Mouse (Mus musculus): ENCODE measurements at regions not wholly inside any gene's neighbourhood (a gene's known extent, or its start where the extent isn't known, plus 50 kb on each side); places are given as distances from the start of the nearest gene placed in this dataset.

GRCm38 (mm10) chr3:121618561-121618960 lies 52.0 kb upstream of the 4930432M17Rik start:
- TF ChIP-seq POLR2A (IDR thresholded peaks at IDR 0.05; ENCODE audit: low read depth, low read length) (no peak), CTCF (conservative IDR thresholded peaks at IDR 0.05; ENCODE audit: insufficient read depth, insufficient read length, low read depth, low read length) (no peak)
- H3K36me3 ChIP-seq (ENCODE audit: control insufficient read depth, insufficient read depth, low read length): no peaks in the 10 kb centered on the region
- H3K4me3 ChIP-seq (ENCODE audit: insufficient read depth, low read depth, low read length): no peak overlapping the region
- 71% methylated on average over 2 of the region's 2 CpGs for WGBS
- no peaks in the 10 kb centered on the region for H3K4me1 ChIP-seq (ENCODE audit: control insufficient read depth, insufficient read depth, low read length)
- no peak for DNase-seq
- no peaks in the 10 kb centered on the region for H3K27me3 ChIP-seq (replicated peaks; ENCODE audit: control insufficient read depth, insufficient read depth, low read length)
- no peak overlapping the region for H3K27ac ChIP-seq (ENCODE audit: insufficient read depth, low read depth, low read length)

DNA sequence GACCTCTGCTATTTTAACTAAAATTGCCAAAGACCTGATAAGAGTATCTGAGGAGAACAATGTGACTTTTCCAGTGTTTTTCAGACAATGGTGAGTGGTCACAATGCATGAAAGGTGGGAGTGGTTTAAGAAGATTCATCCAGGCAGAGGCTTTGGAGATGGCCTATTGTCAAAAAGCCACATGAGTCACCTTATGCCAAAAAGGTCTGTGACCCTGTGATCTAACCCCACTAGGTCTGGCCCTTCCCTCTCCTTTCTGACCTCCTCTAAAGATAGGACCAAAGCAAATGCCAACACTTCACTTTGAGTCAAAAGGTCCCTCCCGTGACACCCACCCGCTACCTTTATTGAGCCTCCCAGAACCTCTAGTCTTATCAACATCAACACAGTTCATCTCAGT lies 52.4 kb upstream of the 4930432M17Rik start:
- TF ChIP-seq POLR2A (IDR thresholded peaks at IDR 0.05; ENCODE audit: low read depth, low read length) (no peak), CTCF (conservative IDR thresholded peaks at IDR 0.05; ENCODE audit: insufficient read depth, insufficient read length, low read depth, low read length) (no peak)
- 97% methylated on average over 2 of the region's 2 CpGs for WGBS

GRCm38 (mm10) chr3:121617351-121617750 lies 53.2 kb upstream of the 4930432M17Rik start:
- no peak for DNase-seq
- Histone ChIP-seq H3K27ac (ENCODE audit: insufficient read depth, low read depth, low read length) (no peak overlapping the region), H3K27me3 (replicated peaks; ENCODE audit: control insufficient read depth, insufficient read depth, low read length) (no peaks in the 10 kb centered on the region), H3K4me1 (ENCODE audit: control insufficient read depth, insufficient read depth, low read length) (no peaks in the 10 kb centered on the region), H3K4me3 (ENCODE audit: insufficient read depth, low read depth, low read length) (no peak overlapping the region), H3K36me3 (ENCODE audit: control insufficient read depth, insufficient read depth, low read length) (no peaks in the 10 kb centered on the region)
- TF ChIP-seq POLR2A (IDR thresholded peaks at IDR 0.05; ENCODE audit: low read depth, low read length) (no peak), CTCF (conservative IDR thresholded peaks at IDR 0.05; ENCODE audit: insufficient read depth, insufficient read length, low read depth, low read length) (no peak)
- 82% methylated on average over 7 of the region's 7 CpGs for WGBS

More for the DNA sequence above, 52.4 kb upstream of the 4930432M17Rik start:
- Histone ChIP-seq H3K27me3 (replicated peaks; ENCODE audit: control insufficient read depth, insufficient read depth, low read length) (no peaks in the 10 kb centered on the region), H3K4me1 (ENCODE audit: control insufficient read depth, insufficient read depth, low read length) (no peaks in the 10 kb centered on the region), H3K4me3 (ENCODE audit: insufficient read depth, low read depth, low read length) (no peak overlapping the region), H3K36me3 (ENCODE audit: control insufficient read depth, insufficient read depth, low read length) (no peaks in the 10 kb centered on the region), H3K27ac (ENCODE audit: insufficient read depth, low read depth, low read length) (no peak overlapping the region)
- DNase-seq: no peak

- no peaks in the 10 kb centered on the region for H3K36me3 ChIP-seq (ENCODE audit: control insufficient read depth, insufficient read depth, low read length)
- DNase-seq: no peak
- H3K4me3 ChIP-seq (ENCODE audit: insufficient read depth, low read depth, low read length): no peak overlapping the region
- 58% methylated on average over 5 of the region's 5 CpGs for WGBS
- TF ChIP-seq POLR2A (IDR thresholded peaks at IDR 0.05; ENCODE audit: low read depth, low read length) (no peak), CTCF (conservative IDR thresholded peaks at IDR 0.05; ENCODE audit: insufficient read depth, insufficient read length, low read depth, low read length) (no peak)
- no peak overlapping the region for H3K27ac ChIP-seq (ENCODE audit: insufficient read depth, low read depth, low read length)
- no peaks in the 10 kb centered on the region for H3K4me1 ChIP-seq (ENCODE audit: control insufficient read depth, insufficient read depth, low read length)
- no peaks in the 10 kb centered on the region for H3K27me3 ChIP-seq (replicated peaks; ENCODE audit: control insufficient read depth, insufficient read depth, low read length)
These were observed 54.5 kb upstream of the 4930432M17Rik start for GRCm38 (mm10) chr3:121616075-121616474.

DNA sequence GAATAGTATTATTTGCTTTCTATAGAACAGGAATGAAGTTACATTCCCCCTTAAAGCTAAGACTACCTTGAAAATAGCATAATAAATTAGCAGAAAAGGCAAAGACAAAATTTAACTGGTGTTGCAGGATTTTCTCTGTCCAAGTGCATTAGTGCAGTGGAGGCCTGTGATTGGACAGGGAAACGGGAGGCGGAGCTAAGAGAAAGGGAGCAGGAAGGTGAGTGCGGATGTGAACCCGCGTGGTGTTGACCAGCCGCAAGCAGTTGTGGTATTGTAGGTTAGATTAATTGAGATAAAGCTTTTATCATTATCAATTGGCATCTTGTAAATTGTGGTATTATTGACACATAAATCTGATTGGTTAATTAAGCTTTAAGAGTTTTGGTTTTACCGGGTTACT lies 55.8 kb upstream of the 4930432M17Rik start:
- H3K4me1 ChIP-seq (ENCODE audit: control insufficient read depth, insufficient read depth, low read length): no peaks in the 10 kb centered on the region
- no peaks in the 10 kb centered on the region for H3K36me3 ChIP-seq (ENCODE audit: control insufficient read depth, insufficient read depth, low read length)
- no peak for DNase-seq
- TF ChIP-seq CTCF (conservative IDR thresholded peaks at IDR 0.05; ENCODE audit: insufficient read depth, insufficient read length, low read depth, low read length): no peak
- TF ChIP-seq POLR2A (IDR thresholded peaks at IDR 0.05; ENCODE audit: low read depth, low read length): no peak
- no peaks in the 10 kb centered on the region for H3K27me3 ChIP-seq (replicated peaks; ENCODE audit: control insufficient read depth, insufficient read depth, low read length)
- 85% methylated on average over 7 of the region's 7 CpGs for WGBS
- no peak overlapping the region for H3K4me3 ChIP-seq (ENCODE audit: insufficient read depth, low read depth, low read length)
- no peak overlapping the region for H3K27ac ChIP-seq (ENCODE audit: insufficient read depth, low read depth, low read length)

DNA sequence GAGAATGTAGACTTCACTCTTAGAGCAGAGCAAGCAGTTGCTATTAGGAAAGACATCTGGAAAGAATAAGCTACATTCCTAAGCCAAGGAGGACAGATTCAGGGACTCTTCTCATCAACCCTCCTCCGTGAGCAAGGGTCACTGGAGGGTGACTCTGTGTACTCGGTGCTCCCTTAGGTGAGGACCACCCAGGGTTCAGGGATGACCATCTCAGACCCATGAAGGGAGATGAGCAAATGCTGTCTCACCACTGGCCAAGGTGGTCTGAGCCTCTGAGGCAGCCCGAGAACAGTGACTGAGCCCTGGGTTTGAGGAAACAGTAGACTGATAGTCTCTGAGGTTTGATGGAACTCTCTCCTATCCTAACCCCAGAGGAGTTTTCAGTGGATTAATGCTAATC lies 57.3 kb upstream of the 4930432M17Rik start:
- WGBS: 83% methylated on average over 3 of the region's 3 CpGs
- DNase-seq: no peak
- H3K36me3 ChIP-seq (ENCODE audit: control insufficient read depth, insufficient read depth, low read length): no peaks in the 10 kb centered on the region
- H3K27ac ChIP-seq (ENCODE audit: insufficient read depth, low read depth, low read length): no peak overlapping the region
- TF ChIP-seq CTCF (conservative IDR thresholded peaks at IDR 0.05; ENCODE audit: insufficient read depth, insufficient read length, low read depth, low read length) (no peak), POLR2A (IDR thresholded peaks at IDR 0.05; ENCODE audit: low read depth, low read length) (no peak)
- H3K4me1 ChIP-seq (ENCODE audit: control insufficient read depth, insufficient read depth, low read length): no peaks in the 10 kb centered on the region
- no peak overlapping the region for H3K4me3 ChIP-seq (ENCODE audit: insufficient read depth, low read depth, low read length)
- no peaks in the 10 kb centered on the region for H3K27me3 ChIP-seq (replicated peaks; ENCODE audit: control insufficient read depth, insufficient read depth, low read length)

GRCm38 (mm10) chr3:121609845-121610244 lies 60.7 kb upstream of the 4930432M17Rik start:
- 69% methylated on average over 7 of the region's 7 CpGs for WGBS
- no peak for DNase-seq
- H3K36me3 ChIP-seq (ENCODE audit: control insufficient read depth, insufficient read depth, low read length): no peaks in the 10 kb centered on the region
- no peaks in the 10 kb centered on the region for H3K4me1 ChIP-seq (ENCODE audit: control insufficient read depth, insufficient read depth, low read length)
- H3K27ac ChIP-seq (ENCODE audit: insufficient read depth, low read depth, low read length): no peak overlapping the region
- TF ChIP-seq CTCF (conservative IDR thresholded peaks at IDR 0.05; ENCODE audit: insufficient read depth, insufficient read length, low read depth, low read length) (no peak), POLR2A (IDR thresholded peaks at IDR 0.05; ENCODE audit: low read depth, low read length) (no peak)
- H3K4me3 ChIP-seq (ENCODE audit: insufficient read depth, low read depth, low read length): no peak overlapping the region
- no peaks in the 10 kb centered on the region for H3K27me3 ChIP-seq (replicated peaks; ENCODE audit: control insufficient read depth, insufficient read depth, low read length)

DNA sequence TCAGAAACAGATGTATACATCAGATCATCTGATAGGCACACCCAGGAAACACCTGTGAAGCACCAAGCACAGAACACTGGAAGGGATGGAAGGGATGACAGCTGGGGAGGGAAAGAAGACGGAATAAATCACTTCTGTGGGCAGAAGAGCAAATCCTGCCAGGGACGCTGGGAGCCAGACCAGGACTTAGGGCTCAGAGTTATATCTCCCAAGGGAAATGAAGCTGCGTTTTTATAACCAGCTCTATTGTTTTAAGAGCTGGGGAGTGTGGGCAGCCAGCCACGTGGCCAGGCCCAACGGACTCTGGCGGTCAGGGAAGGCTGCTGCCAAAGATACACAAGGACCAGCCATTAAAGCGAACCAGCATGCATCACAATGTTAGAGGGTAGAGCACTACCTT lies 61.5 kb upstream of the 4930432M17Rik start:
- DNase-seq: peak; percentile 38
- Histone ChIP-seq H3K27ac (ENCODE audit: insufficient read depth, low read depth, low read length) (no peak overlapping the region), H3K36me3 (ENCODE audit: control insufficient read depth, insufficient read depth, low read length) (no peaks in the 10 kb centered on the region), H3K4me3 (ENCODE audit: insufficient read depth, low read depth, low read length) (no peak overlapping the region), H3K4me1 (ENCODE audit: control insufficient read depth, insufficient read depth, low read length) (no peaks in the 10 kb centered on the region), H3K27me3 (replicated peaks; ENCODE audit: control insufficient read depth, insufficient read depth, low read length) (no peaks in the 10 kb centered on the region)
- WGBS: 43% methylated on average over 7 of the region's 7 CpGs
- TF ChIP-seq CTCF (conservative IDR thresholded peaks at IDR 0.05; ENCODE audit: insufficient read depth, insufficient read length, low read depth, low read length): no peak
- no peak for TF ChIP-seq POLR2A (IDR thresholded peaks at IDR 0.05; ENCODE audit: low read depth, low read length)

Data from kidney, adult 2 months (tissue).